Mouse (Mus musculus) testis, postnatal 10 days (tissue): ENCODE data around the gene Rtel1.

Experiments used
- DNase-seq: peaks from one replicate; pipeline ENCODE4 v3.0.0; 2021; ENCODE audit warnings: low spot score

Gene Rtel1

GRCm38 (mm10) chr2:181319248-181320102 is at the start of gene Rtel1:
Gene Rtel1, plus strand, starts transcription at chr2:181319739.
- DNase-seq = peak; percentile 86

DNA sequence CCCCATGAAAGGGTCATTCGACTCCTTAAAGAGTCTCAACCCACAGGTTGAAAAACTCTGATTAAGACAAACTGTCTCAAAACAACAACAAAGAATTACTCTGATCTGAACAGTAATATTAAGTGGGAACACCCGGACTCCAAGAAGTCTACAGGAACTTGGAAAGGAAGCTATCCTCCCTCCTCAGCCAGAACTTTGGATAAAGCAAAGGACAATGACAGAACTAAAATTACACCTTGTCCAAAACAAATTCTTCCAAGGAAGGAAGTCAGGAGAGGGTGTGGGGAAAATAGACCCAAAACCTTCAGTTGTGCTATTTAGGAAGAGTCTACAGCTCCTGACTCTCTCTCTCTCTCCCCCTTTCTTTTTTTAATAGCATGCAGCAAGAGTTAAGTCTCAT is 47.4 kb upstream of the Rtel1 start:
- no peak for DNase-seq

- no peak for DNase-seq
Measured at GRCm38 (mm10) chr2:181273829-181274228, 45.7 kb upstream of the Rtel1 start.

GRCm38 (mm10) chr2:181274639-181275038 is 44.9 kb upstream of the Rtel1 start:
- no peak for DNase-seq

- no peak for DNase-seq
Measured at GRCm38 (mm10) chr2:181276766-181277165, 42.8 kb upstream of the Rtel1 start.

GRCm38 (mm10) chr2:181277866-181278265 is 41.7 kb upstream of the Rtel1 start:
- no peak for DNase-seq

DNA sequence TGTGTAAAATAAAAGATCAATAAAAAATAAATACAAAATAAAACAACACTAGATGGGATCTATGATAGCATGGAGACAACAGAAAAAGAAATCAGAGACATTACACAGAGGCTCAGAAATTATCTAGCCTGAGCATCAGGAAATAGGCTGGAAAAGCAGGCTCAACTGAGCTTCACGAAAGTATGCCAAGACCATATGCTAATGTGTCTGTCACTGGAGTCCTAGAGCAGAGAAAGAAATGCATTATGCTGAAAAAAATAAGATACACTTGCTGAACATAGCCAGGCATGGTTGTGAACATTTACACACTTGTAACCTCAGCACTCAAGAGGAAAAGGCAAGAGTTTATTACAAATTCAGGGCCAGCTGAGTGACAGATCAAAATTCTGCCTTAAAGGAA is 39.6 kb upstream of the Rtel1 start:
- no peak for DNase-seq

- DNase-seq = no peak
Measured at GRCm38 (mm10) chr2:181286629-181287337, 32.8 kb upstream of the Rtel1 start.

GRCm38 (mm10) chr2:181287338-181287957 is 32.1 kb upstream of the Rtel1 start:
- DNase-seq = peak; percentile 88

- DNase-seq = peak; percentile 92
Measured at GRCm38 (mm10) chr2:181287958-181288350, 31.6 kb upstream of the Rtel1 start, which contains the start of gene Gmeb2. Gene Gmeb2, minus strand, starts transcription at chr2:181288035.

- no peak for DNase-seq
Measured at GRCm38 (mm10) chr2:181288691-181289090, 30.8 kb upstream of the Rtel1 start.

- no peak for DNase-seq
Measured at GRCm38 (mm10) chr2:181290937-181291336, 28.6 kb upstream of the Rtel1 start.

DNA sequence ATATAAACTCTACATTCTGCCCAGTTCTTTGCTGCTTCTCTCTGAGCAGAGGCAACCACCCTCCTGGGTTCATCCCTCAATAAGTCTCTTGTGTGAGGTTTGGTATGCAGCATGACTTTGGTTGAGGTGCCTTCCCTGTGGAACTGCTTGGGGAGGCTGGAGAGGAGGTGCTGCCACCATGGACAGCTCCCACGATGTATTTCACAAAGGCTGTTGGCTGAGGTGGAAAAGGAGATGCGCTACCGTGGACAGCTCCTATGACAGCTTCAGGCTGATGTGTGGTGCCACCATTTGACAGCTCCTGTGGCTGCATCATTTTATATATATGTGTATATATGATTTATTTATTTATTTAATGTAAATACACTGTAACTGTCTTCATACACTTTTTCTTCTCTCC is 17.5 kb upstream of the Rtel1 start:
- DNase-seq = peak; percentile 67

GRCm38 (mm10) chr2:181304944-181305343 is 14.6 kb upstream of the Rtel1 start:
- no peak for DNase-seq

- peak; percentile 68 for DNase-seq
Measured at GRCm38 (mm10) chr2:181307144-181307804, 12.3 kb upstream of the Rtel1 start.

- DNase-seq = no peak
Measured at GRCm38 (mm10) chr2:181312435-181312834, 7.1 kb upstream of the Rtel1 start.

- no peak for DNase-seq
Measured at GRCm38 (mm10) chr2:181313006-181313343, 6.6 kb upstream of the Rtel1 start.

DNA sequence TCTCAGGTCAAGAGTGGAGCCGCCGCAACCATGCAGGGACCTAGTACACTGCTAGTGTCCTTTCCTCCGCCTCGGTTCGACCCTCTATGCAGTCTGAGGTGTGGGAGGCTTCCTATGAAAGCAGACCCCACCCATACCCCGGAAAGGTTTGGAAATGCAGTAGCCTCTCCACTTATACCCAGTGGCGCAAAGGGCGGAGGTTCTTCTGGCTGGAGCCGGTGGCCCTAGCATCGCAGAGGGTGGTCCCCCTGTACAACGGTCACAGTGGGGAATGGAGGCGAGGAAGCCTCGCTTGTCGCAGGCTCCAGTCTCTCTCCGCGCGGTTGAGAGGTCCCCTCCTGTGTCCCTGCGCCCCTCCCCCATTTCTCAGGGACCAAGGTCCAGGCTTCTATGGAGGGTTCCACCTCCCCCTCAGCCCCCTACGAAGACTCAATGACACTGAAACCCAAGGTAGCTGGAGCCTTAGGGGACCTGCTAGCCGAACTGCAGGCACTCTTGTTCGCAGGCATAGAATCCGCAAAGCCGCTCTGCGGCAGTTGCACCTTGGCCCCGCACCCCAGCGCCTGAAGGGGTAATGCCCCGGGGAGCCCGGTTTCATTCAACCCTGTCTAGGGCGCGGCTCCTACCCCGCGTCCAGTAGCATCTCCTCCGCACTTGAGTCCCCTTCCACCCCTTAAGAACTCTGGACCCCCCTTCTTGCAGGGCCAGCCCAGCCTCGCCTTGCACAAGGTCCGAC is 6.0 kb upstream of the Rtel1 start:
- no peak for DNase-seq

GRCm38 (mm10) chr2:181314080-181314810 is 5.3 kb upstream of the Rtel1 start, which contains the start of gene Stmn3:
Gene Stmn3, minus strand, starts transcription at chr2:181314500.
- peak; percentile 83 for DNase-seq

DNA sequence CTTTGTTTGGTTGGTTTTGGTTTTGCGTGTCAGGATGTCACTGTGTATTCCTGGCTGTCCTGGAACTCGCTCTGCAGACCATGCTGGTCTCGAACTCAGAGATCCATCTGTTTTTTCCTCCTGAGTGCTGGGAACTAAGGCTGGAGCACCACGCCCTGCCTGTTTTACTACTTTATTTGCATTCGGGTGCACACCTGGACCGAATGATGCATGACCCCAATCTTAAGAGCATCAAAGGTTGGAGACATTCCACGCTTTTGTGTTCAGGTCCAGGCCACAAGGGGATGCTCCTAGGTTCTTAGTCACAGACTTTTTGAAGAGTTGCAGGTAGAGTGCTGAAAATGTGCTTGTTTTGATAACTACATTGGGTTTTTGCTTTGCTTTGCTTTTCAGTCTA is 562 bp downstream of the Rtel1 start:
- no peak for DNase-seq

DNA sequence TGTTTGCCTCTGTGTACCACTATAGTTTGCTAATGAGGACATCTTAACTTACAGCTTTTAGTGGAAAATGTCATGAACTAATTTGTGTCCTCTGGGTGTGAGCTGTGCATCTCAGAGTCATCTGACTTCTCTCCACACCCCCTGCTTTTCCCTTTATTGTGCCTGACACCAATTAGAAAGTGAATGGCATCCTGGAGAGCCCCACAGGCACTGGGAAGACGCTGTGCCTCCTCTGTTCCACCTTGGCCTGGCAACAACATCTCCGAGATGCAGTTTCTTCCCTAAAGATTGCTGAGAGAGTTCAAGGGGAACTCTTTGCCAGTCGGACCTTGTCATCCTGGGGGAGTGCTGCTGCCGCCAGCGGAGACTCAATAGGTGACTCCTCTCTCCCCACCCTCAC is 2.6 kb downstream of the Rtel1 start:
- DNase-seq = no peak
